Mouse (Mus musculus) megakaryocyte, embryonic 14.5 days (primary cell): Measurements from ENCODE around the gene Zfp189.

Experiments used
- FLI1 ChIP-seq: IDR thresholded peaks from 2 replicates; pipeline ENCODE4 v1.6.1; 2012; ENCODE audit warnings: low read length, inconsistent platforms, mixed read lengths
- GATA1 ChIP-seq: IDR thresholded peaks from 3 replicates; pipeline ENCODE4 v1.6.1; 2012; ENCODE audit warnings: mixed read lengths, low read length, inconsistent platforms, borderline replicate concordance

DNA sequence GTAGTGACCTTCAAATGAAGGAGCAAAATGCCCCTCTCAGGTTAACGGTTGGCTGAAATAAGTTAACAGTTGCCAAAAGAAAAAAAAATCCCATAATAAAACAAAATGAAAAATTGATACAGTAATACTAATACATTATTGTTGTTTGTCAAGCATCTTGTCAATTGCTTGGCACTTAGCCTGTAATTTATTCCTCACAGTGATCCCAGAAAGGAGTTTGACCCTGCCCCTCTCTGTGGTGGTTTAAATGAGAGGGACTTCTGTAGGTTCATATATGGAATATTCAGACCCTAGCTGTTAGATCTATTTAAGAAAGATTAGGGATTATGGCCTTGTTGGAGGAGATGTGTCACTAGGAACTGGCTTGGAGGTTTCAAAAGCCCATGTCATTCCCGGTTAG lies 25.1 kb downstream of the Zfp189 start:
- TF ChIP-seq GATA1 (no peak), FLI1 (no peak)
